In genomic region chr13:15517048-15517760, GRCm38 (mm10) we compare ENCODE assay signal across 25 mouse cellular contexts. TPM values are rescaled to one million over a fixed set of nuclear protein-coding genes. Genes with fewer than 3 reads are reported as not detected.
DNase-seq lines count a peak whose midpoint lies in the region; ATAC-seq and TF ChIP-seq lines count a peak whose summit lies in the region.
"Had no signal": no experiment of that assay in that cellular context is flagged by ENCODE, and none has a peak within 500 bp of the region (broad histone marks: within the 10 kb centered on the region; RNA-seq: fewer than 3 reads in every experiment).

No protein-coding gene starts in this region.

- ATAC-seq in forebrain, embryonic 11.5 days (replicated peaks; ENCODE audit: low FRiP score), result 0 out of 2 replicates have a peak, but pooled peaks have one; percentile 21
- peak; percentile 27; the same call in 1 of the 2 replicates for ATAC-seq in forebrain, postnatal 0 days
- ATAC-seq in midbrain, embryonic 16.5 days, result 0 out of 2 replicates have a peak, but pooled peaks have one; percentile 34
- ATAC-seq: intestine, embryonic 15.5 days had no signal

- WGBS in forebrain, embryonic 11.5 days, result 79% methylated on average over 9 of the region's 9 CpGs
- WGBS in forebrain, postnatal 0 days, result 65% methylated on average over 9 of the region's 9 CpGs
- WGBS in midbrain, embryonic 16.5 days, result 61% methylated on average over 9 of the region's 9 CpGs
- WGBS in embryonic facial prominence, embryonic 10.5 days, result 86% methylated on average over 9 of the region's 9 CpGs

- no peak overlapping the region for H3K4me3 ChIP-seq in forebrain, embryonic 11.5 days (ENCODE audit: low read depth, low read length)
- H3K4me3 ChIP-seq in forebrain, postnatal 0 days (ENCODE audit: low read depth, low read length), result no peak overlapping the region
- H3K4me3 ChIP-seq in midbrain, embryonic 16.5 days (ENCODE audit: low read depth, low read length), result no peak overlapping the region
- no peak overlapping the region for H3K4me3 ChIP-seq in embryonic facial prominence, embryonic 10.5 days
- H3K4me3 ChIP-seq: heart, embryonic 15.5 days; intestine, embryonic 15.5 days; kidney, embryonic 15.5 days; limb, embryonic 12.5 days; lung, embryonic 15.5 days; stomach, embryonic 15.5 days had no signal

- no peak for TF ChIP-seq CTCF in forebrain, postnatal 0 days (IDR thresholded peaks at IDR 0.05; ENCODE audit: low read depth)

- no peaks in the 10 kb centered on the region for H3K36me3 ChIP-seq in forebrain, embryonic 11.5 days (ENCODE audit: control insufficient read depth, insufficient read depth, low read length)
- no peaks in the 10 kb centered on the region for H3K36me3 ChIP-seq in forebrain, postnatal 0 days (ENCODE audit: insufficient read depth)
- no peaks in the 10 kb centered on the region for H3K36me3 ChIP-seq in midbrain, embryonic 16.5 days (ENCODE audit: control insufficient read depth, insufficient read depth, low read length)
- H3K36me3 ChIP-seq in embryonic facial prominence, embryonic 10.5 days (replicated peaks), result peaks cover 6% of the 10 kb centered on the region; the same call in 1 of the 2 replicates
- H3K36me3 ChIP-seq: heart, embryonic 15.5 days; intestine, embryonic 15.5 days; kidney, embryonic 15.5 days; lung, embryonic 15.5 days; stomach, embryonic 15.5 days had no signal

- no peaks in the 10 kb centered on the region for H3K27me3 ChIP-seq in forebrain, embryonic 11.5 days (ENCODE audit: control insufficient read depth, insufficient read depth, low read length)
- no peaks in the 10 kb centered on the region for H3K27me3 ChIP-seq in forebrain, postnatal 0 days (ENCODE audit: insufficient read depth, low read length)
- H3K27me3 ChIP-seq in midbrain, embryonic 16.5 days (ENCODE audit: control insufficient read depth, insufficient read depth, low read depth, low read length), result no peaks in the 10 kb centered on the region
- H3K27me3 ChIP-seq in embryonic facial prominence, embryonic 10.5 days (replicated peaks; ENCODE audit: low read depth, poor library complexity, severe bottlenecking), result no peaks in the 10 kb centered on the region
- H3K27me3 ChIP-seq: CH12.LX; heart, embryonic 15.5 days; intestine, embryonic 15.5 days; kidney, embryonic 15.5 days; limb, embryonic 12.5 days; lung, embryonic 15.5 days; stomach, embryonic 15.5 days had no signal

- H3K4me1 ChIP-seq in forebrain, embryonic 11.5 days (replicated peaks; ENCODE audit: control insufficient read depth, insufficient read depth, low read length), result peaks cover 6% of the 10 kb centered on the region
- H3K4me1 ChIP-seq in forebrain, postnatal 0 days (ENCODE audit: insufficient read depth), result no peaks in the 10 kb centered on the region
- peaks cover 10% of the 10 kb centered on the region for H3K4me1 ChIP-seq in midbrain, embryonic 16.5 days (ENCODE audit: control insufficient read depth, insufficient read depth, low read length)
- H3K4me1 ChIP-seq in embryonic facial prominence, embryonic 10.5 days, result peaks cover 16% of the 10 kb centered on the region
- H3K4me1 ChIP-seq: intestine, embryonic 15.5 days had no signal

- DNase-seq in left cerebral cortex, postnatal 4 days, result peak; percentile 5
- no peak for DNase-seq in left cerebral cortex, adult 11 months (ENCODE audit: low spot score)
- no peak for DNase-seq in forebrain, embryonic 11.5 days (ENCODE audit: low spot score)
- DNase-seq in forebrain, postnatal 0 days, result no peak
- no peak for DNase-seq in thymus, postnatal 10 days (ENCODE audit: low spot score in 2 of 2)
- no peak for DNase-seq in embryonic facial prominence, embryonic 10.5 days (ENCODE audit: low spot score)
- DNase-seq: adrenal gland, postnatal 25 days; cerebellum, adult 2 months; gastrocnemius, postnatal 25 days; heart, postnatal 4 days; kidney, postnatal 4 days; layer of hippocampus, adult 9-11 months; lung, postnatal 4 days; retina, postnatal 1 day; thymus, adult 2 months had no signal

- no peak overlapping the region for H3K9ac ChIP-seq in forebrain, embryonic 11.5 days (ENCODE audit: low read length)
- no peak overlapping the region for H3K9ac ChIP-seq in forebrain, postnatal 0 days
- no peak overlapping the region for H3K9ac ChIP-seq in midbrain, embryonic 16.5 days (ENCODE audit: low read depth, low read length)
- H3K9ac ChIP-seq: heart, embryonic 15.5 days; intestine, embryonic 15.5 days; kidney, embryonic 15.5 days; limb, embryonic 12.5 days; liver, embryonic 14.5 days; lung, embryonic 15.5 days; stomach, embryonic 15.5 days had no signal

- intact Hi-C loops in left cerebral cortex, postnatal 4 days (cut with DNase I), result no loop called here

- no peak overlapping the region for H3K4me2 ChIP-seq in forebrain, embryonic 11.5 days (ENCODE audit: low read depth, low read length, severe bottlenecking)
- H3K4me2 ChIP-seq in forebrain, postnatal 0 days (ENCODE audit: low read depth), result no peak overlapping the region
- H3K4me2 ChIP-seq in midbrain, embryonic 16.5 days (ENCODE audit: low read length), result no peak overlapping the region
- H3K4me2 ChIP-seq: heart, embryonic 15.5 days; intestine, embryonic 15.5 days; kidney, embryonic 15.5 days; limb, embryonic 12.5 days; lung, embryonic 15.5 days; stomach, embryonic 15.5 days had no signal

- H3K27ac ChIP-seq in forebrain, embryonic 11.5 days (ENCODE audit: low read depth, low read length), result 0 out of 2 replicates have a peak overlapping the region, but pooled peaks have one; percentile 41
- H3K27ac ChIP-seq in forebrain, postnatal 0 days (ENCODE audit: low read depth, low read length), result no peak overlapping the region
- H3K27ac ChIP-seq in midbrain, embryonic 16.5 days (ENCODE audit: low read length), result no peak overlapping the region
- H3K27ac ChIP-seq in embryonic facial prominence, embryonic 10.5 days (replicated peaks), result no peak overlapping the region
- H3K27ac ChIP-seq: heart, embryonic 15.5 days; intestine, embryonic 15.5 days; kidney, embryonic 15.5 days; limb, embryonic 12.5 days; liver, embryonic 14.5 days; lung, embryonic 15.5 days; stomach, embryonic 15.5 days had no signal

- no peaks in the 10 kb centered on the region for H3K9me3 ChIP-seq in forebrain, embryonic 11.5 days (ENCODE audit: control insufficient read depth, low read length)
- H3K9me3 ChIP-seq in forebrain, postnatal 0 days (ENCODE audit: low read length), result no peaks in the 10 kb centered on the region
- H3K9me3 ChIP-seq in midbrain, embryonic 16.5 days (replicated peaks; ENCODE audit: control insufficient read depth, low read length, poor library complexity, severe bottlenecking), result no peaks in the 10 kb centered on the region
- H3K9me3 ChIP-seq in embryonic facial prominence, embryonic 10.5 days, result no peaks in the 10 kb centered on the region
- H3K9me3 ChIP-seq: heart, embryonic 15.5 days; intestine, embryonic 15.5 days; kidney, embryonic 15.5 days; limb, embryonic 12.5 days; lung, embryonic 15.5 days; stomach, embryonic 15.5 days had no signal

RNA-seq across cellular contexts. Expression of gene Gli3, which starts 54.2 kb away (rescaled TPM):
- 1 to 10 TPM; 8.1 to 8.2 TPM for total RNA-seq in left cerebral cortex, postnatal 4 days (2021)
- polyA plus RNA-seq in forebrain, embryonic 11.5 days (2014; fragmentation: Nextera tagmentation; extraction: Ambion mirVana), result 67.0 and 68.0 TPM in 2 replicates
- total RNA-seq in forebrain, postnatal 0 days (2014; rRNA removed), result 4.2 and 6.4 TPM in 2 replicates
- polyA plus RNA-seq in forebrain, postnatal 0 days (2015; fragmentation: Nextera tagmentation; extraction: Ambion mirVana), result 2.0 and 3.4 TPM in 2 replicates
- 4.8 and 5.2 TPM in 2 replicates for polyA plus RNA-seq in midbrain, embryonic 16.5 days (2015; fragmentation: Nextera tagmentation; extraction: Ambion mirVana)
- polyA plus RNA-seq in embryonic facial prominence, embryonic 10.5 days (2016; fragmentation: Nextera tagmentation; extraction: Ambion mirVana), result 33.9 and 35.4 TPM in 2 replicates
- total RNA-seq: CH12.LX, MEL had no signal
